Mouse (Mus musculus) liver, postnatal 0 days (tissue): ENCODE data around the gene Tmem26. TPM values are rescaled to one million over a fixed set of nuclear protein-coding genes. Genes with fewer than 3 reads are reported as not detected.

Source experiments
- ATAC-seq: fragments of 200-750 bp; cut with Nextera tagmentation; 2 replicates; pipeline ENCODE4 v1.8.0; 2017; ENCODE audit warnings: mild to moderate bottlenecking, moderate library complexity
- DNase-seq: peaks from one replicate; pipeline ENCODE4 v3.0.0-alpha.2; 2016
- H3K27ac ChIP-seq: fragments of 300-500 bp; sonication (generic); 2 replicates; pipeline ENCODE4 v1.5.1; 2014; ENCODE audit warnings: antibody characterized with exemption, moderate library complexity, mild to moderate bottlenecking, low read depth
- H3K27me3 ChIP-seq: fragments of 300-500 bp; sonication (generic); 2 replicates; pipeline ENCODE4 v1.6.1; 2014; ENCODE audit warnings: low read length, control low read depth, mixed read lengths; ENCODE audit not compliant: insufficient read depth
- H3K36me3 ChIP-seq: fragments of 300-500 bp; sonication (generic); replicated peaks from 2 replicates; pipeline ENCODE4 v1.6.1; 2014; ENCODE audit warnings: mild to moderate bottlenecking, control low read depth, low read length, moderate library complexity, mixed read lengths; ENCODE audit not compliant: insufficient read depth
- H3K4me1 ChIP-seq: fragments of 300-500 bp; sonication (generic); 2 replicates; pipeline ENCODE4 v1.6.1; 2014; ENCODE audit warnings: antibody characterized with exemption, mild to moderate bottlenecking, control low read depth; ENCODE audit not compliant: insufficient read depth
- H3K4me2 ChIP-seq: fragments of 300-500 bp; sonication (generic); 2 replicates; pipeline ENCODE4 v1.6.1; 2014; ENCODE audit warnings: low read depth, mild to moderate bottlenecking, low read length, moderate library complexity, mixed read lengths
- H3K4me3 ChIP-seq: fragments of 300-500 bp; sonication (generic); 2 replicates; pipeline ENCODE4 v1.5.1; 2014; ENCODE audit warnings: low read depth, low read length
- H3K9ac ChIP-seq: fragments of 300-500 bp; sonication (generic); replicated peaks from 2 replicates; pipeline ENCODE4 v1.6.1; 2014; ENCODE audit warnings: mild to moderate bottlenecking, moderate library complexity
- H3K9me3 ChIP-seq: fragments of 300-500 bp; sonication (generic); 2 replicates; pipeline ENCODE4 v1.6.1; 2016; ENCODE audit warnings: mild to moderate bottlenecking, control low read depth, low read length, mixed read lengths
- CTCF ChIP-seq: sonication (generic); IDR thresholded peaks from 2 replicates; pipeline ENCODE4 v1.5.1; 2016; ENCODE audit warnings: antibody characterized with exemption, low read depth
- EP300 ChIP-seq: IDR thresholded peaks from 2 replicates; pipeline ENCODE4 v1.6.1; 2016; ENCODE audit warnings: antibody characterized with exemption, low read depth, mild to moderate bottlenecking
- WGBS: fragments of 180-500 bp; shearing (Covaris S2); extraction: QIAGEN DNeasy Blood & Tissue Kit; methylation state at CpG from one replicate; pipeline ENCODE4 v1.1.7; 2014; ENCODE audit not compliant: insufficient replicate concordance; 5-methylcytosine and 5-hydroxymethylcytosine counted together
- polyA plus RNA-seq: library from polyadenylated mRNA; unstranded; fragments of >200 nt; fragmentation: Nextera tagmentation; extraction: Ambion mirVana; gene quantifications from 2 replicates; pipeline ENCODE4 v1.2.1, GENCODE M21; 2015

Gene Tmem26
- polyA plus RNA-seq, 1 experiment from 2014 or later: 1.7 TPM

DNA sequence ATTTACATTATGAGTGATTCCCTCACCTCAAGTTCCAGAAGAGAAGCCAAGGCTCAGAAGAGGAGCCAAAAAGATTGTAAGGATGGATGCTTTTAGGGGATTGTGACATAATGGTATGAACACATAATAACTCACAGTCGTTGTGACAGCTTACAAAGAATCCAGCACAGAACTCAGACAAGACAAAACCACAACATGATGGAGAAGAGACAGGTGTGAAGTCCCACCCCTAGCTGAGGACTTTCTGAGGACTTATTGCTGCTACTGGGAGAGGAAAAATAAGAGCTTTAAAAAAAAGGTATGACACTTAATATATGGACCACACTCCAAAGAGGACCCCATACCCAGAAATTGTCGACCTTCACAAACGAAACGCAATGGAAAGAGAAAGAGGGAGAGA, 101.1 kb downstream of the Tmem26 start:
- TF ChIP-seq CTCF (no peak), EP300 (no peak)
- H3K36me3 ChIP-seq: no peaks in the 10 kb centered on the region
- no peak overlapping the region for H3K4me3 ChIP-seq
- ATAC-seq: no peak
- no peak overlapping the region for H3K27ac ChIP-seq
- no peaks in the 10 kb centered on the region for H3K27me3 ChIP-seq
- WGBS: 80% methylated on average over 4 of the region's 4 CpGs
- H3K4me2 ChIP-seq: no peak overlapping the region
- no peaks in the 10 kb centered on the region for H3K9me3 ChIP-seq
- H3K4me1 ChIP-seq: no peaks in the 10 kb centered on the region
- no peak overlapping the region for H3K9ac ChIP-seq
- DNase-seq: no peak

Other genes starting within 250 kb of the Tmem26 start
- 3.7 and 5.2 TPM in 2 replicates for gene Cabcoco1, start 181.8 kb upstream of the Tmem26 start, polyA plus RNA-seq